Mouse (Mus musculus) kidney, embryonic 15.5 days (tissue): ENCODE results near the gene Chst14. TPM values are rescaled to one million over a fixed set of nuclear protein-coding genes. Genes with fewer than 3 reads are reported as not detected.
A peak's percentile ranks its signal among the peaks of the same experiment; 100 is the strongest.

ENCODE experiments used
- ATAC-seq: fragments of 200-750 bp; cut with Nextera tagmentation; replicated peaks from 2 replicates; pipeline ENCODE4 v1.8.0; 2017; ENCODE audit warnings: moderate TSS enrichment; ENCODE audit not compliant: low FRiP score
- H3K27ac ChIP-seq: fragments of 300-500 bp; sonication (generic); 2 replicates; pipeline ENCODE4 v1.5.1; 2015; ENCODE audit warnings: mild to moderate bottlenecking, inconsistent platforms
- H3K27me3 ChIP-seq: fragments of 300-500 bp; sonication (generic); 2 replicates; pipeline ENCODE4 v1.6.1; 2015; ENCODE audit warnings: inconsistent platforms
- H3K36me3 ChIP-seq: fragments of 300-500 bp; sonication (generic); 2 replicates; pipeline ENCODE4 v1.6.1; 2015; ENCODE audit warnings: inconsistent platforms
- H3K4me1 ChIP-seq: fragments of 300-500 bp; sonication (generic); 2 replicates; pipeline ENCODE4 v1.6.1; 2015; ENCODE audit warnings: inconsistent platforms
- H3K4me2 ChIP-seq: fragments of 300-500 bp; sonication (generic); 2 replicates; pipeline ENCODE4 v1.6.1; 2015; ENCODE audit warnings: moderate library complexity, mild to moderate bottlenecking, inconsistent platforms
- H3K4me3 ChIP-seq: fragments of 300-500 bp; sonication (generic); replicated peaks from 2 replicates; pipeline ENCODE4 v1.5.1; 2015; ENCODE audit warnings: mild to moderate bottlenecking, inconsistent platforms
- H3K9ac ChIP-seq: fragments of 300-500 bp; sonication (generic); 2 replicates; pipeline ENCODE4 v1.6.1; 2015; ENCODE audit warnings: mild to moderate bottlenecking, inconsistent platforms
- H3K9me3 ChIP-seq: fragments of 300-500 bp; sonication (generic); replicated peaks from 2 replicates; pipeline ENCODE4 v1.6.1; 2016; ENCODE audit warnings: inconsistent platforms
- WGBS: fragments of 180-500 bp; shearing (Covaris S2); methylation state at CpG from one replicate; pipeline ENCODE4 v1.1.7; 2015; ENCODE audit warnings: mixed read lengths; 5-methylcytosine and 5-hydroxymethylcytosine counted together
- polyA plus RNA-seq: library from polyadenylated mRNA; unstranded; fragments of >200 nt; fragmentation: Nextera tagmentation; extraction: Ambion mirVana; gene quantifications from 2 replicates; pipeline ENCODE4 v1.2.1, GENCODE M21; 2015

The Chst14 gene
- polyA plus RNA-seq = 25.9 and 28.4 TPM in 2 replicates

GRCm38 (mm10) chr2:118926361-118926997 lies at the start of gene Chst14:
Gene Chst14, plus strand, starts transcription at chr2:118926496.
- peak within 1 kb of the TSS; percentile 78 for H3K9ac ChIP-seq
- under 1% methylated on average over 39 of the region's 47 CpGs for WGBS
- peak within 1 kb of the TSS; percentile 96 for H3K4me2 ChIP-seq
- no peaks in the 10 kb centered on the region for H3K27me3 ChIP-seq
- H3K4me1 ChIP-seq = peaks cover 33% of the 10 kb centered on the region
- H3K27ac ChIP-seq = peak within 1 kb of the TSS; percentile 66
- peaks cover 22% of the 10 kb centered on the region for H3K36me3 ChIP-seq
- peak within 1 kb of the TSS; percentile 75 for H3K4me3 ChIP-seq
- ATAC-seq = peak; percentile 96
- no peaks in the 10 kb centered on the region for H3K9me3 ChIP-seq

DNA sequence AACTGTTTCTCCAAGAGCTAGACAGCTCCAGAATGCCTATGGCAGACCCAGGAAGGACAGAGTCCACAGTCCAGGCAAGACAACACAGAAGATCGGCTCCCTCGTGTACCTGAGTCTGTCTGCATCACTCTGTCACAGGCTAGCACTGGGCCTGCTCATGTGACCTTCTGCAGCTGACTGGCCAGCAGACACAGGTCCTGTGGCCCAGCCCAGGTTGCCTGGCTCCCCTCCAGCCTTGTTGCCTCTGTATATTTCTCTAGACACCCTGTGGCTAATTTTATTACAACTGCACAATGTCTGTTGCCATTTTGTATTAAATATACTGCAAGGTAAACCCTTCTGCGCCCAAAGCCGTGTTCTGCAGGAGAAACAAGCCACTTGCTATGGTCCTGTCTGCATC lies 45.3 kb upstream of the Chst14 start:
- Histone ChIP-seq H3K27ac (no peak overlapping the region), H3K9me3 (no peaks in the 10 kb centered on the region), H3K4me3 (no peak overlapping the region), H3K9ac (no peak overlapping the region), H3K4me1 (peaks cover 5% of the 10 kb centered on the region), H3K27me3 (peaks cover 23% of the 10 kb centered on the region), H3K4me2 (no peak overlapping the region), H3K36me3 (peaks cover 34% of the 10 kb centered on the region)
- 89% methylated on average over 4 of the region's 4 CpGs for WGBS
- ATAC-seq = no peak

GRCm38 (mm10) chr2:118881956-118882355 lies 44.3 kb upstream of the Chst14 start:
- no peak for ATAC-seq
- H3K9me3 ChIP-seq = no peaks in the 10 kb centered on the region
- WGBS = 76% methylated on average over 5 of the region's 5 CpGs
- H3K36me3 ChIP-seq = peaks cover 25% of the 10 kb centered on the region
- H3K4me1 ChIP-seq = peaks cover 5% of the 10 kb centered on the region
- H3K4me3 ChIP-seq = no peak overlapping the region
- no peak overlapping the region for H3K9ac ChIP-seq
- peaks cover 28% of the 10 kb centered on the region for H3K27me3 ChIP-seq
- H3K27ac ChIP-seq = no peak overlapping the region
- H3K4me2 ChIP-seq = no peak overlapping the region

DNA sequence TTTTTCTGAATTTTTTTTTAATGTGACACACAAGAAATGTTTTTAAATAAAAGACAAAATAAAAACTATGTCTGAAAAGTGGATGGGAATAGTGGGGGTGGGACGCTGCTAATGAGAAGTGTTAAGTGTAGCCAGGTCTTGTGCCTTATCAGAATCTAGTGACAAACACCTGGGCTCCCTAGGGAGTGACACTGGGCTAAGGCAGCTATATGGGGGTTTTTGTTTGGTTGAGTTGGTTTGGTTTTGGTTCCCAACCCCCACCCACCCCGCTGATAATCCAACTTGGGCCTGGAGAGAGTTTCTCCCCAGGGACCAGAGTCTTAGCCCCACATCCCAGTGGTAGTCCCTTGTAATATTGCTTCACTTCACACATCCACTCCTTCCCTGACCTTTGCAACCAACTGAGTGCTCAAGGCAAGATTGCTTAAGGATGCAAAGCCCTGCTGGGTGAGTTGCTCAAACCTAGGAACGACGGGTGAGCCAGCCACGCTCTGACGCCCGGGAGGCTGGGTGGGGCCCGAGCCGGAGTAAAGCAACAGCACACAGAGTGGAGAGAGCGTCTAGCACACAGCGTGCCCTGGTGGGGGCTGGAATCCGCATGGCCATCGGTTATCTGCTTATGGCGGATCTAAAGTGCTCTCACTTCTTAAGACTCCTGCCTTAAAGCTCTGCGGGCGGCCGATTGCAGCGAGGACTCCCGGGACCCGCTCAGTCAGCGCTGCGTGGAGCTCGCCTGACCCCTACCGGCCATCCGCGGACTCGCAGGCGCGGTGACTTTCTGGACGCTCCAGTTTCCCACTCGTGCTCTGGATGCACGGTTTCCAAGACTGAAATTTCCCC lies 43.2 kb upstream of the Chst14 start:
- H3K4me1 ChIP-seq = peaks cover 5% of the 10 kb centered on the region
- peak overlapping the region; percentile 37; the same call in 1 of the 2 replicates for H3K9ac ChIP-seq
- H3K4me3 ChIP-seq = peak overlapping the region; percentile 42
- H3K27ac ChIP-seq = no peak overlapping the region
- H3K9me3 ChIP-seq = no peaks in the 10 kb centered on the region
- 3% methylated on average over 32 of the region's 32 CpGs for WGBS
- peak; percentile 83 for ATAC-seq
- peak overlapping the region; percentile 82 for H3K4me2 ChIP-seq
- peaks cover 15% of the 10 kb centered on the region for H3K36me3 ChIP-seq
- H3K27me3 ChIP-seq = peaks cover 34% of the 10 kb centered on the region

DNA sequence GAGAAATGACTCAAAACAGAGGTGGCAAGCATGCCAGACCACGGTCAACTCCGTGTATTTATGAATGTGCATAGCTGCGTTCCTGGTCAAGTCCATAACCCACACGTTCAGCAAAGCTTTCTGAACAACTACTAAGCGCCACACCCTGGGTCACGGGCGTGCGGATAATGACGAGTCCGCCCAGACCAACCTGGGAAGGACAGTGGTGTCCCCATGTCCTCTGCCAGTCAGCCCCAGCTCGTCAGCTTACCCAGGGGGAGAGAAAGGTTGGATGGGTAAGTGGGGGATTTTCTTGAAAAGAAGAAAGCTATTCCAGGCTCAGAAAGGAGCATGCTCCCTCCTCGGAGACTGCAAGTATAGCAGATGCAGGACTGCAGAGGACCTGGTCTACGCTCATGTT lies 38.9 kb upstream of the Chst14 start:
- H3K9me3 ChIP-seq = no peaks in the 10 kb centered on the region
- H3K36me3 ChIP-seq = no peaks in the 10 kb centered on the region
- no peak for ATAC-seq
- H3K4me1 ChIP-seq = peaks cover 5% of the 10 kb centered on the region
- peaks cover 55% of the 10 kb centered on the region for H3K27me3 ChIP-seq
- H3K4me2 ChIP-seq = peak overlapping the region; percentile 28; the same call in 1 of the 2 replicates
- no peak overlapping the region for H3K4me3 ChIP-seq
- WGBS = 69% methylated on average over 13 of the region's 13 CpGs
- H3K9ac ChIP-seq = no peak overlapping the region
- H3K27ac ChIP-seq = no peak overlapping the region

DNA sequence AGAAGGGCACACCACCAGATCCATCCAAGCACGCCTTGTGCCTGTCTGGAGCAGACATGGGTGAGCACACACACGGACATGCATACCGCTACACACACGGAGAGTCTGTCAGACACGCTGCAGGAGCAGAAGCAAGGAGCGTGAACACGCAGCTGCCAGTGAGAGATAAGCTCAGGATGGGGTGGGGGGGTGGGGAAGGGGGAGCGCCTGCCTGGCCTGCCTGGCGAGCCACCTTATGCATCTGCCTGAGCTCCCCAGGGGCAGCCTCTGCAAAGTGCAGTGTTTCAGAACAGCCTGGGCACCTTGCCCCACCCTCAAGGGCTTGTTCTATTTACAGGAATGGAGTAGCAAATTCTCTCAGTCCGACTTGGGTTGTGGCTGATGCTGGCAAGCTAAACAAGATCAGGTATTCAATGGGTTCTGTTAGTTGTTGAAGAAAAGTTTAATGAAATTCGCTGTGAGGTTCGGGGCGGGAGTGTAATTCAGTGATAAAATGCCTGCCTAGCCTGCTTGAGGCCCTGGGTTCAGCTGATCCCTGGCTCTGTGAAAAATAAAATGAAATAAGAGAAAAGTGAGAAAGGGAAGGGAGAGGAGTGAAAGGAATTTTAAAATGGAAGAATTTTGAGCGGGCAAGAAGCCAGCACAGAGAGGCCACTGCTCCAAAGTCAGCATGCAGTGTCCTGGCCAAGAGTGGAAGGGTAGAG lies 38.3 kb upstream of the Chst14 start:
- H3K9ac ChIP-seq = no peak overlapping the region
- H3K27ac ChIP-seq = no peak overlapping the region
- WGBS = 26% methylated on average over 14 of the region's 14 CpGs
- H3K4me1 ChIP-seq = peaks cover 3% of the 10 kb centered on the region
- peak overlapping the region; percentile 28 for H3K4me2 ChIP-seq
- peaks cover 61% of the 10 kb centered on the region for H3K27me3 ChIP-seq
- no peak overlapping the region for H3K4me3 ChIP-seq
- H3K9me3 ChIP-seq = no peaks in the 10 kb centered on the region
- ATAC-seq = peak; percentile 66
- H3K36me3 ChIP-seq = no peaks in the 10 kb centered on the region

- Histone ChIP-seq H3K4me2 (no peak overlapping the region), H3K36me3 (no peaks in the 10 kb centered on the region), H3K4me3 (no peak overlapping the region), H3K9ac (no peak overlapping the region), H3K9me3 (no peaks in the 10 kb centered on the region), H3K27me3 (peaks cover 68% of the 10 kb centered on the region), H3K4me1 (peaks cover 5% of the 10 kb centered on the region), H3K27ac (no peak overlapping the region)
- ATAC-seq = no peak
- 77% methylated on average over 4 of the region's 4 CpGs for WGBS
Measured at GRCm38 (mm10) chr2:118891173-118891572, 35.1 kb upstream of the Chst14 start.

DNA sequence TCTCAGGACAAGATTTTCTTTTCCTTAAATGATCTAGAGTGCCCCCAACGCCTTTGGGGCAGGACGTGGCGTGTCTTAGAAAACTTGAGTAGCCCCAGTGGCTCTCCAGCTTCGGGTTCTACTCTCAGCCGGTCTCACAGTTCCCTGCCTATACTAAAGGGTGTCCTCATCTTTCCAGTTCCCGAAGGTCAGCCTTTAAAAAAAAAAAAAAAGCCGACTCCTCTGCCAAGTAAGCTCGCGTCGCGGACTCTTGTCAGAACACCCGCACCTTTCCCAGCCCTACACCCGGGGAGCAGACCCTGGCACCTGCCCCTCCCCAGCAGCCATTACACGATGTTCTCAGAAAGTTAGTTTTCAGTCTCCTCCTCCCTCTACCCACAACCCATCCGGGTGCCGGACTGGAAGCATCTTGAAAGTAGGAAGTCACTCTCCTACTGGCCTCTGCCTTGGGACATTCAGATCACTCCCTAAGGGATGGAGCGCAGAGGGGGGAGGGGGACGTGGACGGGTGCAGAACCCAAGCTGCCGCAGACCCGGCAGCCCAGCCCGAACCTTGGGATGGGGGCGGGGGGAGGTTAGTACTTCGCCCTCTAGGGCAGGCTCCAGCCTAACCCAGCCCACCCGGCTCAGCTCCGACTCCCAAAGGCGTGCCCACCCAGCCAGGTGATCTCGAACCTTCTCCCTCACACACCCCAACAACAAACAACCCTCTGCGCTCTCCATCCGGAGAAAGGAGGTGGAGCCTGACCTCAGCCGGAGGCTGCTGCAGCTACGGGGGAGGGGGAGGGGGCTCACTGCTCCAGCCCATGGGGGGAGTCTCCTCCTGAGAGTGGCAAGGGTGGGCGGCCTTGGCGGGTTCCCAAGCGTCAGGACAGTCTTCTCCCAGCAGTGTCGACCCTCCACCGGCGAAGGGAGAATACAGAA lies 30.0 kb upstream of the Chst14 start:
- Histone ChIP-seq H3K27ac (no peak overlapping the region), H3K9ac (peak overlapping the region; percentile 44), H3K4me1 (peaks cover 40% of the 10 kb centered on the region), H3K4me3 (peak overlapping the region; percentile 51), H3K9me3 (no peaks in the 10 kb centered on the region), H3K27me3 (peaks cover 91% of the 10 kb centered on the region), H3K36me3 (no peaks in the 10 kb centered on the region), H3K4me2 (peak overlapping the region; percentile 88)
- ATAC-seq = no peak; the same call in 1 of the 2 replicates
- 2% methylated on average over 38 of the region's 38 CpGs for WGBS

- H3K4me3 ChIP-seq = peak overlapping the region; percentile 51
- H3K4me1 ChIP-seq = peaks cover 40% of the 10 kb centered on the region
- H3K4me2 ChIP-seq = peak overlapping the region; percentile 88
- under 1% methylated on average over 13 of the region's 13 CpGs for WGBS
- no peaks in the 10 kb centered on the region for H3K36me3 ChIP-seq
- peak overlapping the region; percentile 44; the same call in 1 of the 2 replicates for H3K9ac ChIP-seq
- no peak overlapping the region for H3K27ac ChIP-seq
- no peaks in the 10 kb centered on the region for H3K9me3 ChIP-seq
- H3K27me3 ChIP-seq = peaks cover 88% of the 10 kb centered on the region
- no peak for ATAC-seq
Measured at GRCm38 (mm10) chr2:118896914-118897291, 29.4 kb upstream of the Chst14 start.

DNA sequence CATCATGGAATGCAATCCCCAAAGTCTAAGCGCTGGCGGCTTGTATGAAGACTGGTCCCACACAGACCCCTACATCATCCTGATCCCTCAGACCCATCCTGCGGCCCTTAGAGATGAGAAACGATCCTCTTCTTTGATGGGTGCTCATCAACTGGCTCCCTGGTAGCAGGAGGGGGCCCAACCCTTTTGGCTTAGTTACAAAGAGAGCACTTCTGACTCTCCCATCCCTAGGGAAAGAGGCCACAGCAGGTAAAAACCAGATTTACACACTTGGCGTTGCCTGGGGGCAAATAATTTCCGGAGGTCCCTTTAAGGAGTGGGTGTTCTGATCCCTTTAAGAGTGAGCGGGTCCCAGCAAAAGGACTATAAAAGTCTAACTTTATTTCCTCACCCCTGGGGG lies 28.9 kb upstream of the Chst14 start:
- Histone ChIP-seq H3K4me3 (peak overlapping the region; percentile 51), H3K27me3 (peaks cover 84% of the 10 kb centered on the region), H3K4me2 (peak overlapping the region; percentile 88), H3K4me1 (peaks cover 41% of the 10 kb centered on the region), H3K36me3 (no peaks in the 10 kb centered on the region), H3K9ac (no peak overlapping the region), H3K27ac (no peak overlapping the region), H3K9me3 (no peaks in the 10 kb centered on the region)
- no peak for ATAC-seq
- 4% methylated on average over 7 of the region's 7 CpGs for WGBS

DNA sequence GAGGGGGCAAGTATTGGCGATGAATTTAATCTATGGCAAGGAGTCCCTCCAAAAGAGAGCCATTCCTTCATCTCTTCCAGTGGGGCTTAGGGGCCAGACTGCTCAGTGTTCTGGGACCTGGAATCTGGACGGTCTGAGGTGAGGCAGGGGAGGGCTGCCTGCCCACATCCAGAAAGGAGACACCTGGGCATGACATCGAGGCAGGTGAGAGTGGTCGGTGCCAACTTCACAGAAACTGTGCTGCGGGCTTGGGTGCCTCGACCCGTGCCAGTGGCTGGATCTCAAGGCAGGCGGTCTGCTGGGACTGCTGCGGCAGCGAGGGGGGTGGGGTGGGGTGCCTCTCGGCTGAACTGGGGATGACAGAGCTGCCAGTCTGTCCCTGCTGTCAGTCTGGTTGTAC lies 28.5 kb upstream of the Chst14 start:
- Histone ChIP-seq H3K4me2 (peak overlapping the region; percentile 88; the same call in 1 of the 2 replicates), H3K4me1 (peaks cover 45% of the 10 kb centered on the region), H3K9me3 (no peaks in the 10 kb centered on the region), H3K27ac (no peak overlapping the region), H3K9ac (no peak overlapping the region), H3K27me3 (peaks cover 84% of the 10 kb centered on the region), H3K4me3 (0 out of 2 replicates have a peak overlapping the region, but pooled peaks have one; percentile 51), H3K36me3 (no peaks in the 10 kb centered on the region)
- WGBS = 2% methylated on average over 11 of the region's 11 CpGs
- no peak for ATAC-seq
